Mouse (Mus musculus): Measurements from ENCODE around the gene Lrwd1. TPM values are rescaled to one million over a fixed set of nuclear protein-coding genes. Genes with fewer than 3 reads are reported as not detected.
"Not testable (repeated sequence)": the region's sequence is repeated elsewhere in the genome, so short reads cannot be mapped to it uniquely, and the experiment has no call there.

Lrwd1 gene
- 10 to 100 TPM; 17.6 to 21.0 TPM for total RNA-seq (2021)
- long read RNA-seq, experiment 1, transcript Lrwd1-201 (15 exons, 2,473 nt) = major isoform, 22 of 28 reads
- long read RNA-seq, experiment 1, partial matches to known transcripts = 2 of 28 reads
- long read RNA-seq, experiment 1, other reads (novel, unspliced or antisense) = 4 of 28 reads
- long read RNA-seq, experiment 2, transcript Lrwd1-201 (15 exons, 2,473 nt) = major isoform, 33 of 43 reads
- long read RNA-seq, experiment 2, partial matches to known transcripts = 3 of 43 reads
- long read RNA-seq, experiment 2, other reads (novel, unspliced or antisense) = 7 of 43 reads

GRCm38 (mm10) chr5:136135571-136136291 lies at the start of gene Lrwd1, which contains the start of gene Alkbh4:
TSS of gene Lrwd1 (minus strand) at chr5:136136074.
TSS of gene Alkbh4 (plus strand) at chr5:136136146.
- peak; percentile 75 to 90 for DNase-seq (ENCODE audit: low spot score in 2 of 2)

- no peak for DNase-seq (ENCODE audit: low spot score in 2 of 2)
Observed at GRCm38 (mm10) chr5:136183766-136184165, 47.9 kb upstream of the Lrwd1 start.

GRCm38 (mm10) chr5:136182830-136183229 lies 47.0 kb upstream of the Lrwd1 start:
- no peak for DNase-seq (ENCODE audit: low spot score in 2 of 2)

- DNase-seq (ENCODE audit: low spot score in 2 of 2) = no peak
Observed at GRCm38 (mm10) chr5:136182049-136182448, 46.2 kb upstream of the Lrwd1 start.

GRCm38 (mm10) chr5:136181197-136181596 lies 45.3 kb upstream of the Lrwd1 start:
- no peak for DNase-seq (ENCODE audit: low spot score in 2 of 2)

GRCm38 (mm10) chr5:136179594-136179993 lies 43.7 kb upstream of the Lrwd1 start:
- DNase-seq (ENCODE audit: low spot score in 2 of 2) = no peak

GRCm38 (mm10) chr5:136173606-136174463 lies 38.0 kb upstream of the Lrwd1 start:
- DNase-seq (ENCODE audit: low spot score in 2 of 2) = no peak

DNA sequence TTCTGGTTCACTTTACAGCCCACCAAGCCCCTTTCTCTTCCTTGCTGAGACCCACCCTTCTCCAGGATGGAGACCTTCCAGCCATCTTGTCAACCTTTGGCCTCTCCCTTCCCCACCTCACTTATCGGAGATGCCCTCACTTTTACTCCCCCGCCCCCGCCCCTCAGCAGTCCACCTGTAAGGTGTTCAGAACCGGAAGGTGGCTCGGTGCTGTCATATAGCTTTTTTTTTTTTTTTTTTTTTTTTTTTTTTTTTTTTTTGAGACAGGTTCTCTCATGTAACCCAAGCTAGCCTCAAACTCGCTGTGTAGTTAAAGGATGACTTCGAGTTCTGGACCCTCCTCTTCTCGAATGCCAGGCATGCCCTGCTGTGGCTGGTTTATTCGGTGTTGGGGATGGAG lies 37.1 kb upstream of the Lrwd1 start:
- DNase-seq (ENCODE audit: low spot score in 2 of 2) = no peak

DNA sequence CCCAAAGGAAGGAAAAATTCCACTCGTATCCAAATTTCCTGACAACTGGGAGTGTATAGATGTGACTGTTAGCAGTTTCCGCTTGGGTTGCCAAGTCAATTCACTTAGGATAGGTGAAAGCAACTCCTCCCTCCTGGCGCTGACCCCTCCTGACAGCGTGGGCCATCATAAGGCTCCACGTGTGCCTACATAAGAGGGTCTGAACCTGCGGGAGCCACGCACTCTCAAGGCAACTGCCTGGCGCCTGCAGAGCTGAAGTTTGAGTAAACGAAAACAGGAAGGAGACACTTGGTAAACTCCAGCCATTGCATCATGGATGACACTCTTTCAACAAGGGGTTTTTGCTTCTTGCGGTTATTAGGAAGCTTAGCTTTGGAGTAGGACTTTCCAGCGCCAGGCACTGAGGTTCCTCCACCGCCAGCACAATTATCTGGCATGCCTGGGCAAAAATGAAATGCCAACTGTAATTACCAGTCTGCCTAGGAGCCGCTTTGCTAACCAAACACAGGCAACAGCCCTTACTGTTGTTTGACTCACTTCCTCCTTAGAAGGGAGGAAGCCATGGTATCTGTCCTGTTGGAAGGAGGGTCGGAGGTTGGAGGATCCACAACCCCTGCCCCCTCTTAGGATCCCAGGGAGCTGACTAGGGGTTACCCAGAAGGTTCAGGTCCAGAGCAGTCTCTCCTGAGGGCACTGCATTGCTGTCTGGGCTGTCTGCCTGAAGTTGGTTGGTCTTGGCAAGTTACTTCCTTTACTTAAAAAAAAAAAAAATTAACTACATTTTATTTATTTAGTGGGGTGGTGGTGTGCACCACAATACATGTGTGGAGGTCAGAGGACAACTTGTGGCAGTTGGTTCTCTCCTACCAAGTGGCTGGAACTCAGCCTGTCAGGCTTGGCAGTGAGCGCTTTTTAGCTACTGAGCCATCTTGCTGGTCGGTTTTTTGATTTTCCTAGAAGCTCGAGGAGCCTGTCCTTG lies 35.8 kb upstream of the Lrwd1 start:
- DNase-seq (ENCODE audit: low spot score in 2 of 2) = no peak

DNA sequence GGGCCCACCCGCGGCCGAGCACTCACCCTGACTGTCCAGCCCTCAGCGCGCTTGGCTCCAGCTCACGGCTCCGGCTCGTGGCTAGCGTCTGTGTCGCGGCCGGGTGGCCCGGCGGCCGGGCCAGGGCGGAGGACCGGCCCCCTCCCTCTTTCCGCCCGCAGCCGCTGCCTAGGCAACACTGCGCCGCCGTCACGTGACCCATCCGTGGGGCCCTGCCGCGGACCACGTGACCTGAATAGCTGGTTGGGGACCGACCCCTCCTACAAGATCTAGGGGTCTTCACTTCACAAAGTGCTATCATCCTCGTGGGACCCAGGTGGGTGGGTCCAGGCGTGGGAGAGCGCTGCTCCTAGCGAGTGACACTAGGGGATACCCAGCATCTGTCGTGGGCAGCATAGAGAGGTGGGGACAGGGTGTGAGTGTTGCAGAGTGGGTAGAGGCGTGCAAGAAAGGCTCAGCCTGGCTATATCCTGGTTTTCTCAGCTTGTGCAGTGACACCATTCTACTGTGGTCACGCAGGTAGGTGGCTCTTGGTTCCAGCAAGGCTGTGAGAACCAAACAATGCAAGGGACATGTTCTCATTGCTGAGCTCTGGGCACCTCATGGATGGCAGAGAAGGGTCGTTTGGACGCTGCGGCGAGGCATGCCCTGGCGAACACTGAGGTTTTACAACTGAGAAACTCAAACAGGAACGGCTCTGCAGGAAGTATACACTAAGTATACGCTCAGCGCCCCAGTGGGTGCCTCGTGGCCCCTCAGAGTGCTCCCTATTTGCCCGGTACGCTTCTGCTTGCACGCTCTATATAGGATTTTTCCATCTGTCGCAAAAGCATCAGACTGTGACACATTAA lies 34.9 kb upstream of the Lrwd1 start, which contains the start of gene Orai2:
TSS of gene Orai2 (minus strand) at position 202 of the 851 bp plus-strand sequence.
- DNase-seq (ENCODE audit: low spot score in 2 of 2) = peak; percentile 41 to 51

GRCm38 (mm10) chr5:136169626-136170511 lies 34.0 kb upstream of the Lrwd1 start:
- no peak for DNase-seq (ENCODE audit: low spot score in 2 of 2)

- no peak for DNase-seq (ENCODE audit: low spot score in 2 of 2)
Observed at GRCm38 (mm10) chr5:136168071-136168470, 32.2 kb upstream of the Lrwd1 start.

GRCm38 (mm10) chr5:136167296-136167695 lies 31.4 kb upstream of the Lrwd1 start:
- no peak for DNase-seq (ENCODE audit: low spot score in 2 of 2)

DNA sequence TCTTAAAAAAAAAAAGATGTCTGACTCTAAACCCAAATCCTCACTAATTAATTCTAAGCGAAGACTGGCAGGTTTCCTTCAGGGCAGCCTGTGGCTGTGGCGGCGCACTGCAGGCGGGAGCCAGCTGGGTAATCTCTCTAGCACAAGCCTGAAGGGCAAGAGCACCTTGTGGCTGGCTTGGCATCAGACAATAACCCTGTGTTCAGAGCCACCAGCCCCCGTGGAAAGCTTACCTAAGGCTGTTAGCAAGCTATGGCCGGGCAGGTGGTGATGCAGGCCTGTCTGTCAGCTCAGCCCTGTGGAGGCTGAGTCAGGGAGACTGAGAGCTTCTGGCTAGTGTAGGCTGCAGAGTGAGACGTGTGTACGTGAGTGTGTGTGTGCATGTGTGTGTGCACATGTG lies 29.4 kb upstream of the Lrwd1 start:
- no peak for DNase-seq (ENCODE audit: low spot score in 2 of 2)

DNA sequence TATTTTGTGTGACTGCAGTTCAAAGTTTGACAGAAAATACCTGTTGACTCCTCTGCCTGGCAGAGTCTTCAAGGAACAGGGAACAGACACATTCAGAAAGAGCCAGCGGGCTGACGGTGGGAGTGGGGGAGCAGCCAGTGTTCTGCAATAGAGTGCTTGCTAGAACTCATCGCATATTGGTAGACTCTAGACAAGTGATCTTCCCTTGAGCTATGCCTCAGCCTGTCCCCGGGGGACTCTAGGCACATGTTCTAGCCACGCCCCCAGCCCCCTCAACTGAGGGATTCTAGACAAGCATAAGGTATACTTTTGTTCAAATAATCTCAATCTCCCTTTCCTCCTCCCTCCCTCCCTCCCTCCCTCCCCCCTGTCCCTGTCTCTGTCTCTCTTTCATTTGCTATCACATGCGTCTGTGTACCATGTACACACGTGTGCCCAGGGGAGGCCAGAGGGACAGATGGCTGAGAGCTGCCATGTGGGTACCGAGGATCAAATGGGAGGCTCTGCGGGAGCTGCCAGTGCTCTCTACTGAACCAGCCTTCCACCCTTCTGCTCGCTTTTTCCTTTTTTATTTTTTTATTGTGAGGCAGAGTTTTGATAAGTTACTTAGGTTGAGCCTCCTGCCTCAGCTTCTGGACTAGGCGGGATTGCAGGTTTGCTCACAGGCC lies 28.1 kb upstream of the Lrwd1 start:
- no peak for DNase-seq (ENCODE audit: low spot score in 2 of 2)

- DNase-seq (ENCODE audit: low spot score in 2 of 2) = not testable (repeated sequence)
Observed at GRCm38 (mm10) chr5:136160084-136160483, 24.2 kb upstream of the Lrwd1 start.

DNA sequence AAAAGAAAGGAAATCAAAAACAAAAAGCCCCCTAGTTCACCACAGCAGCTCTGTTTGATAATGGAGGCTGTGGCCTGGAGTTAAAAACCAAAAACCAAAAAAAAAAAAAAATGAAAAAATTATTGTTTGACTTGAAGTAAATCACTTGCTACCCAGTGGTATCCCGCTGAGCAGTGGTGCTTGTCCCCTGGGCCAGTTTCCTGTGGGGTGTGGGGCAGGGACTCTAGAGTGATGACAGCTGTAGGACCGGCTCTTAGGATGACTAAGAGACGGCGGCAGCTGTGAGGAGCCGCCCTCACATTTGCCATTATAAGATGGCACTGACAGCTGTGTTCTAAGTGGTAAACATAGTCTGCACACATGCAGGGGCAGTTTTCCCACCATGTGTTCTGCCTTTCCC lies 19.5 kb upstream of the Lrwd1 start:
- no peak for DNase-seq (ENCODE audit: low spot score in 2 of 2)

- no peak for DNase-seq (ENCODE audit: low spot score in 2 of 2)
Observed at GRCm38 (mm10) chr5:136152365-136152764, 16.5 kb upstream of the Lrwd1 start.
